Mouse (Mus musculus) heart, postnatal 36 days (tissue): ENCODE data around the gene Gpr182. TPM values are rescaled to one million over a fixed set of nuclear protein-coding genes. Genes with fewer than 3 reads are reported as not detected.

Experiments used
- DNase-seq, 2 experiments: peaks; one replicate each; pipeline ENCODE4 v3.0.0; 2021 to 2022
- intact Hi-C: fragments of 180-260 bp; cut with DNase I; formaldehyde crosslinking; loops from one replicate; pipeline ENCODE4 v1.15.1; 2025
- total RNA-seq, 2 experiments: library from RNA; stranded (reverse); gene quantifications; 2 replicates each; pipeline ENCODE4 v1.2.3; 2021

Gpr182 gene
- total RNA-seq, 2 experiments from 2014 or later, result 3.5 to 4.0 TPM

- no peak for DNase-seq
- intact Hi-C loops, result no loop called here
Measured at GRCm38 (mm10) chr10:127704766-127705220, 46.7 kb downstream of the Gpr182 start, which contains the start of gene Myo1a. Myo1a (plus strand) TSS chr10:127705170.

- no peak for DNase-seq
- intact Hi-C loops, result no loop called here
Measured at GRCm38 (mm10) chr10:127704293-127704692, 47.2 kb downstream of the Gpr182 start.

- DNase-seq, result no peak
- intact Hi-C loops, result no loop called here
Measured at GRCm38 (mm10) chr10:127703299-127703698, 48.2 kb downstream of the Gpr182 start.

GRCm38 (mm10) chr10:127698966-127699365, 52.6 kb downstream of the Gpr182 start:
- intact Hi-C loops, result no loop called here
- DNase-seq, result no peak

Other genes starting within 250 kb of the Gpr182 start
- 10 to 100 TPM; 26.0 to 27.6 TPM for gene Ndufa4l2, start 236.8 kb downstream of the Gpr182 start, total RNA-seq
- 10 to 100 TPM; 43.8 to 44.3 TPM for gene Shmt2, start 229.3 kb downstream of the Gpr182 start, total RNA-seq
- gene Nxph4, start 217.2 kb downstream of the Gpr182 start, total RNA-seq, result under 1 TPM; 0.28 to 0.41 TPM
- 10 to 100 TPM; 73.4 to 88.6 TPM for gene Lrp1, start 130.6 kb downstream of the Gpr182 start, total RNA-seq
- 10 to 100 TPM; 42.3 to 46.0 TPM for gene Stat6, start 108.7 kb downstream of the Gpr182 start, total RNA-seq
- 1 to 10 TPM; 2.7 to 4.5 TPM for gene Nemp1, start 84.8 kb downstream of the Gpr182 start, total RNA-seq
- gene Nab2, start 83.2 kb downstream of the Gpr182 start, total RNA-seq, result 1 to 10 TPM; 5.7 to 8.4 TPM
- gene Myo1a, start 46.6 kb downstream of the Gpr182 start, total RNA-seq, result not detected
- gene Tac2, start 27.3 kb downstream of the Gpr182 start, total RNA-seq, result not detected
- gene Zbtb39, start 12.2 kb downstream of the Gpr182 start, total RNA-seq, result 1 to 10 TPM; 6.8 to 7.8 TPM
- under 1 TPM in 1 of 2 experiments, not detected in 1; 0.08 TPM for gene Rdh1, start 8.0 kb upstream of the Gpr182 start, total RNA-seq
- gene Rdh16f1, start 8.1 kb upstream of the Gpr182 start, total RNA-seq, result under 1 TPM in 1 of 2 experiments, not detected in 1; 0.11 TPM
- under 1 TPM in 1 of 2 experiments, not detected in 1; 0.36 TPM for gene Rdh9, start 24.7 kb upstream of the Gpr182 start, total RNA-seq
- not detected for gene Rdh16, start 49.4 kb upstream of the Gpr182 start, total RNA-seq
- not detected for gene Rdh19, start 98.2 kb upstream of the Gpr182 start, total RNA-seq
- not detected for gene Rdh16f2, start 114.7 kb upstream of the Gpr182 start, total RNA-seq
- not detected for gene Rdh7, start 137.1 kb upstream of the Gpr182 start, total RNA-seq
- not detected for gene Sdr9c7, start 146.8 kb upstream of the Gpr182 start, total RNA-seq